Mouse (Mus musculus): ENCODE data around the gene Rdh5.

The Rdh5 gene

GRCm38 (mm10) chr10:128922822-128923012, at the start of gene Rdh5:
TSS of gene Rdh5 (minus strand) at chr10:128922888.
- no peak for DNase-seq (ENCODE audit: low spot score)

- DNase-seq (ENCODE audit: low spot score) = no peak
Measured at GRCm38 (mm10) chr10:128970740-128971250, 48.1 kb upstream of the Rdh5 start.

- no peak for DNase-seq (ENCODE audit: low spot score)
Measured at GRCm38 (mm10) chr10:128968341-128968749, 45.7 kb upstream of the Rdh5 start.

- DNase-seq (ENCODE audit: low spot score) = no peak
Measured at GRCm38 (mm10) chr10:128965871-128966270, 43.2 kb upstream of the Rdh5 start.

- DNase-seq (ENCODE audit: low spot score) = no peak
Measured at GRCm38 (mm10) chr10:128964961-128965360, 42.3 kb upstream of the Rdh5 start.

GRCm38 (mm10) chr10:128960590-128961584, 38.2 kb upstream of the Rdh5 start, which contains the start of gene Mettl7b:
TSS of gene Mettl7b (minus strand) at chr10:128960988.
- DNase-seq (ENCODE audit: low spot score) = no peak

- no peak for DNase-seq (ENCODE audit: low spot score)
Measured at GRCm38 (mm10) chr10:128960142-128960541, 37.5 kb upstream of the Rdh5 start.

GRCm38 (mm10) chr10:128958340-128958739, 35.7 kb upstream of the Rdh5 start:
- DNase-seq (ENCODE audit: low spot score) = no peak

GRCm38 (mm10) chr10:128950208-128950887, 27.7 kb upstream of the Rdh5 start:
- no peak for DNase-seq (ENCODE audit: low spot score)

GRCm38 (mm10) chr10:128947496-128947895, 24.8 kb upstream of the Rdh5 start:
- DNase-seq (ENCODE audit: low spot score) = no peak

GRCm38 (mm10) chr10:128945675-128946074, 23.0 kb upstream of the Rdh5 start:
- peak; percentile 69 for DNase-seq (ENCODE audit: low spot score)

GRCm38 (mm10) chr10:128940475-128941061, 17.9 kb upstream of the Rdh5 start:
- no peak for DNase-seq (ENCODE audit: low spot score)

GRCm38 (mm10) chr10:128938974-128939373, 16.3 kb upstream of the Rdh5 start:
- DNase-seq (ENCODE audit: low spot score) = no peak

- DNase-seq (ENCODE audit: low spot score) = peak; percentile 42
Measured at GRCm38 (mm10) chr10:128938457-128938856, 15.8 kb upstream of the Rdh5 start.

GRCm38 (mm10) chr10:128937756-128938390, 15.2 kb upstream of the Rdh5 start:
- DNase-seq (ENCODE audit: low spot score) = no peak

- no peak for DNase-seq (ENCODE audit: low spot score)
Measured at GRCm38 (mm10) chr10:128935826-128936440, 13.2 kb upstream of the Rdh5 start.

- no peak for DNase-seq (ENCODE audit: low spot score)
Measured at GRCm38 (mm10) chr10:128934997-128935787, 12.5 kb upstream of the Rdh5 start.

- no peak for DNase-seq (ENCODE audit: low spot score)
Measured at GRCm38 (mm10) chr10:128933976-128934721, 11.5 kb upstream of the Rdh5 start.

GRCm38 (mm10) chr10:128933574-128933973, 10.9 kb upstream of the Rdh5 start, which contains the start of gene Itga7:
TSS of gene Itga7 (plus strand) at chr10:128933818.
- DNase-seq (ENCODE audit: low spot score) = no peak

GRCm38 (mm10) chr10:128931441-128931840, 8.8 kb upstream of the Rdh5 start:
- no peak for DNase-seq (ENCODE audit: low spot score)
